Mouse (Mus musculus) heart, postnatal 25 days (tissue): Measurements from ENCODE around the gene Scd2. TPM values are rescaled to one million over a fixed set of nuclear protein-coding genes. Genes with fewer than 3 reads are reported as not detected.
A peak's percentile ranks its signal among the peaks of the same experiment; 100 is the strongest.

ENCODE experiments used
- DNase-seq: peaks from one replicate; pipeline ENCODE4 v3.0.0; 2022; ENCODE audit warnings: low spot score
- intact Hi-C: fragments of 180-260 bp; cut with DNase I; formaldehyde crosslinking; loops from one replicate; pipeline ENCODE4 v1.15.1; 2025
- microRNA-seq: library from miRNA; unstranded; fragments of <30 nt; microRNA quantifications from one replicate; pipeline ENCODE4 v1.2.0, GENCODE M21; 2022
- total RNA-seq, 2 experiments: library from RNA; stranded (reverse); gene quantifications; 2 replicates each; pipeline ENCODE4 v1.2.3; 2021

Gene Scd2
- total RNA-seq, 2 experiments from 2014 or later = 12.5 to 13.1 TPM

- DNase-seq = no peak
- intact Hi-C loops = no loop called here
Measured at GRCm38 (mm10) chr19:44332833-44333623, 39.6 kb downstream of the Scd2 start, which contains the start of gene Scd4. Gene Scd4 (plus strand): TSS chr19:44333092.

GRCm38 (mm10) chr19:44333991-44334390, 40.5 kb downstream of the Scd2 start:
- no peak for DNase-seq
- intact Hi-C loops = no loop called here

DNA sequence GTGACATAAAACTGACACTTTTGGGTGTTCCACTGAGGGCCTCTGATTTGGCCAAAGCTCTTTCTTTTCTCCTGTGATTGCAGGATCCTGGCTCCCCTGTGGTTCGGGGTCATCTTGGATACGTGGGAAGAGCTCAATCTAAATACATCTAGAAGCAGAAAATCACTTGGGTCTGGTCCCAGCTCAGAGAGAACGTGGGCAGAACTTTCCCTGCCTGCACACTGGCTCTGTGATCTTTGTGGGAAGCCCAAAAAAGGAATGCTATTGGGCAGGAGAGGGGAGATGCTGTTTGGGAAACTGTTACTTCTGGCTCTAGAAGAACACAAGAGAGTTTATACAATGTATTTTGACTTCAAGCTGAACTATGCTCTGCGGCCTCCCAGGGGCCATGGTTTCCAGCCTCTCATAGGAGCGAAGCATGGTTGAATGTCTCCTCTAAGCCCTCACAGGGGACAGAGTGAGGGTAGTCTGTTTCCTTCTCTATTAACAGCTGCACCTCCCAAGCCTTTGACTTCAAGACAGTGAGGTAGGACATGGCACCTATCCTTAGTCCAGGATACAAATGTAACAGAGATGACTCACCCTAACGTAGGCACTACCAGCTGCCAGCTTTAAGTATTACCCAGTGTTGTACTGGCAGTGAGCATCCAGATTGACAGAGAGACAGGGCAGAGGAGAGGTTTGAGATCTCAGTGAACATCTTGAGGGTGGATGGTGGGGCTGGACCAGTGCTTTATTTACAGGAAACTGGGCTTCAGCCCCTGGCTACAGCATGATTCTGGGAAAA, 42.6 kb downstream of the Scd2 start:
- intact Hi-C loops = no loop called here
- no peak for DNase-seq

- intact Hi-C loops = no loop called here
- no peak for DNase-seq
Measured at GRCm38 (mm10) chr19:44349689-44350088, 56.2 kb downstream of the Scd2 start.

- DNase-seq = no peak
- intact Hi-C loops = no loop called here
Measured at GRCm38 (mm10) chr19:44351756-44352155, 58.3 kb downstream of the Scd2 start.

Small RNA genes lying within 50 kb of the gene (microRNA-seq; reads per million reads assigned to microRNA genes)
- 4.7 reads per million, percentile 12 among the genes with 10 or more reads in this experiment for gene Mir5114

Other genes with a start within 250 kb of the Scd2 start
- 1 to 10 TPM; 6.7 TPM for gene Erlin1, start 223.9 kb upstream of the Scd2 start, total RNA-seq
- 10 to 100 TPM; 27.6 to 28.1 TPM for gene Chuk, start 186.2 kb upstream of the Scd2 start, total RNA-seq
- gene Cwf19l1, start 157.8 kb upstream of the Scd2 start, total RNA-seq = 1 to 10 TPM; 6.9 to 9.1 TPM
- gene Bloc1s2, start 147.2 kb upstream of the Scd2 start, total RNA-seq = 10 to 100 TPM; 17.8 to 18.2 TPM
- not detected for gene Pkd2l1, start 101.2 kb upstream of the Scd2 start, total RNA-seq
- not detected for gene Scd3, start 90.4 kb upstream of the Scd2 start, total RNA-seq
- 1 to 10 TPM; 6.5 to 9.2 TPM for gene Scd4, start 39.4 kb downstream of the Scd2 start, total RNA-seq
- 10 to 100 TPM; 34.1 to 67.0 TPM for gene Scd1, start 114.2 kb downstream of the Scd2 start, total RNA-seq
- not detected for gene Wnt8b, start 199.8 kb downstream of the Scd2 start, total RNA-seq